Comparison of ENCODE assay signal across 8 mouse cellular contexts in the genomic region with DNA sequence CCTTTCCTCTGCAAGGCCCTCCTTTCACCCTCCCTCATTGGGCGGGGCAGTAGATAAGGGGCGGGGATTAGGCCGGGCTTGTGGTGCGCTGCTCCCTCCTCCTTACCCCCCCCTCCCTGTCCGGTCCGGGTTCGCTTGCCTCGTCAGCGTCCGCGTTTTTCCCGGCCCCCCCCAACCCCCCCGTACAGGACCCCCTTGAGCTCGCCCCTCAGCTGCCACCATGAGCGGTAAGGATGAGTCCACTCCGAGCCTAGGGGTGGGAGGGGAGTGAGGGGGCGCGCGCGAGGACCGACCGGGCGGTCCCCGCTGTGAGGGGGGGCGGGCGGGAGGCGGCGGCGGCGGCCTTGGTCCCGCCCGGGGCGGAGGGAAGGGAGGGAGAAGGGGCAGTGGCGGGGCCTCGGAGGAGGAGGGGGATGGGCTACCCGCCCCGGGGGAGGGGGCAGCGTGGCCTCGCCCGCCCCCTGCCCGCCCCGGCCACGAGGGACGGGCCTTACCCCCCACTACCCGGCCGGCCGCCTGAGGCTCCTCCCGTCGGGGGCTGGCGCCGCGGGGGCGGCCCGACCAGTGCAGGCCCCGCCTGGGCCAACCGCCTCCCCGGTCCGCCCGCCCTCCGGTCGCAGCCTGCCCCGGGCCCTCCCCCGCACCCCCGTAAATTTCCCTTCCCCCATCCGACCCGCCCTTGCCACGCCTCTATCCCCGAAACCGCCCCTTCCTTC. TPM values are rescaled to one million over a fixed set of nuclear protein-coding genes. Genes with fewer than 3 reads are reported as not detected.
A peak's percentile ranks its signal among the peaks of the same experiment; 100 is the strongest.
DNase-seq lines count a peak whose midpoint lies in the region; ATAC-seq lines count a peak whose summit lies in the region.

No protein-coding gene starts in this region.

- H3K4me2 ChIP-seq in embryonic facial prominence, embryonic 12.5 days (replicated peaks) = peak overlapping the region; percentile 46
- peak overlapping the region; percentile 33 for H3K4me2 ChIP-seq in kidney, embryonic 14.5 days (replicated peaks; ENCODE audit: low read depth, low read length)
- peak overlapping the region; percentile 61 for H3K4me2 ChIP-seq in liver, embryonic 11.5 days

- H3K27me3 ChIP-seq in embryonic facial prominence, embryonic 12.5 days = no peaks in the 10 kb centered on the region
- H3K27me3 ChIP-seq in kidney, embryonic 14.5 days (ENCODE audit: control insufficient read depth, insufficient read depth, low read length) = no peaks in the 10 kb centered on the region
- H3K27me3 ChIP-seq in liver, embryonic 11.5 days (replicated peaks; ENCODE audit: control insufficient read depth, insufficient read depth, low read length) = no peaks in the 10 kb centered on the region

- H3K9me3 ChIP-seq in embryonic facial prominence, embryonic 12.5 days = no peaks in the 10 kb centered on the region
- no peaks in the 10 kb centered on the region for H3K9me3 ChIP-seq in kidney, embryonic 14.5 days (ENCODE audit: control insufficient read depth, low read length)
- no peaks in the 10 kb centered on the region for H3K9me3 ChIP-seq in liver, embryonic 11.5 days (ENCODE audit: control insufficient read depth, low read length)

- peak overlapping the region; percentile 97 for H3K9ac ChIP-seq in embryonic facial prominence, embryonic 12.5 days
- H3K9ac ChIP-seq in kidney, embryonic 14.5 days (ENCODE audit: low read depth, low read length) = peak overlapping the region; percentile 90
- H3K9ac ChIP-seq in liver, embryonic 11.5 days (ENCODE audit: low read depth, low read length) = peak overlapping the region; percentile 93

- 1% methylated on average over 47 of the region's 69 CpGs for WGBS in embryonic facial prominence, embryonic 12.5 days
- 1% methylated on average over 30 of the region's 69 CpGs for WGBS in kidney, embryonic 14.5 days
- WGBS in liver, embryonic 11.5 days = 2% methylated on average over 29 of the region's 69 CpGs

- peaks cover 32% of the 10 kb centered on the region for H3K4me1 ChIP-seq in embryonic facial prominence, embryonic 12.5 days
- peaks cover 34% of the 10 kb centered on the region; the same call in 1 of the 2 replicates for H3K4me1 ChIP-seq in kidney, embryonic 14.5 days (ENCODE audit: control insufficient read depth, insufficient read depth, low read length)
- peaks cover 32% of the 10 kb centered on the region for H3K4me1 ChIP-seq in liver, embryonic 11.5 days (replicated peaks; ENCODE audit: control insufficient read depth, insufficient read depth, low read length)

- H3K27ac ChIP-seq in embryonic facial prominence, embryonic 12.5 days = peak overlapping the region; percentile 98
- peak overlapping the region; percentile 100 for H3K27ac ChIP-seq in kidney, embryonic 14.5 days (ENCODE audit: low read depth, low read length)
- H3K27ac ChIP-seq in liver, embryonic 11.5 days (ENCODE audit: low read depth, low read length) = peak overlapping the region; percentile 96

- peak overlapping the region; percentile 84 for H3K4me3 ChIP-seq in embryonic facial prominence, embryonic 12.5 days
- H3K4me3 ChIP-seq in kidney, embryonic 14.5 days (ENCODE audit: low read length) = peak overlapping the region; percentile 68
- peak overlapping the region; percentile 77 for H3K4me3 ChIP-seq in liver, embryonic 11.5 days (ENCODE audit: low read depth, low read length)

- no peak for ATAC-seq in embryonic facial prominence, embryonic 12.5 days (ENCODE audit: insufficient number of reproducible peaks, insufficient read depth, low FRiP score, low TSS enrichment)
- ATAC-seq in kidney, embryonic 14.5 days (ENCODE audit: low FRiP score, low TSS enrichment) = peak; percentile 44
- ATAC-seq in liver, embryonic 11.5 days (replicated peaks; ENCODE audit: low FRiP score) = peak; percentile 53

- peak; percentile 80 for DNase-seq in 3T3-L1 (ENCODE audit: low read depth, low spot score)
- DNase-seq in adrenal gland, postnatal 14 days = peak; percentile 92
- DNase-seq in heart, adult 8-10 months (ENCODE audit: low spot score) = peak; percentile 77
- DNase-seq in liver, embryonic 11.5 days (ENCODE audit: low spot score) = peak; percentile 85
- peak; percentile 78 for DNase-seq in naive thymus-derived CD4-positive, alpha-beta T cell, adult 2 months (ENCODE audit: low read depth)
- DNase-seq in testis, postnatal 10 days (ENCODE audit: low spot score) = peak; percentile 98

- H3K36me3 ChIP-seq in embryonic facial prominence, embryonic 12.5 days = peaks cover 34% of the 10 kb centered on the region
- peaks cover 36% of the 10 kb centered on the region for H3K36me3 ChIP-seq in kidney, embryonic 14.5 days (ENCODE audit: control insufficient read depth, insufficient read depth, low read length)
- peaks cover 30% of the 10 kb centered on the region for H3K36me3 ChIP-seq in liver, embryonic 11.5 days (ENCODE audit: control insufficient read depth, insufficient read depth, low read length)

RNA-seq across cellular contexts. Expression of a gene that starts 0.4 kb away (rescaled TPM):
- total RNA-seq in adrenal gland, postnatal 14 days (2021) = 72.6 and 73.7 TPM in 2 replicates
- 12.0 TPM in 2 replicates for polyA plus RNA-seq in embryonic facial prominence, embryonic 12.5 days (2016; fragmentation: Nextera tagmentation; extraction: Ambion mirVana)
- total RNA-seq in heart, adult 8-10 months (2022) = 10 to 100 TPM; 31.8 to 43.8 (median 38.7) TPM
- polyA plus RNA-seq in kidney, embryonic 14.5 days (2014; fragmentation: Nextera tagmentation; extraction: Ambion mirVana) = 16.5 and 16.8 TPM in 2 replicates
- polyA plus RNA-seq in liver, embryonic 11.5 days (2014; fragmentation: Nextera tagmentation; extraction: Ambion mirVana) = 9.7 and 10.6 TPM in 2 replicates

RNA-seq across cellular contexts. Expression of a gene that starts 38.8 kb away (rescaled TPM):
- total RNA-seq in adrenal gland, postnatal 14 days (2021) = 1.5 and 1.6 TPM in 2 replicates
- 0.13 and 0.60 TPM in 2 replicates for polyA plus RNA-seq in embryonic facial prominence, embryonic 12.5 days (2016; fragmentation: Nextera tagmentation; extraction: Ambion mirVana)
- under 1 TPM; 0.19 to 1.00 (median 0.63) TPM for total RNA-seq in heart, adult 8-10 months (2022)
- 0.51 and 0.95 TPM in 2 replicates for polyA plus RNA-seq in kidney, embryonic 14.5 days (2014; fragmentation: Nextera tagmentation; extraction: Ambion mirVana)
- polyA plus RNA-seq in liver, embryonic 11.5 days (2014; fragmentation: Nextera tagmentation; extraction: Ambion mirVana) = 1.1 and 1.6 TPM in 2 replicates

RNA-seq across cellular contexts. Expression of a gene that starts 39.4 kb away (rescaled TPM):
- not detected in 2 replicates for total RNA-seq in adrenal gland, postnatal 14 days (2021)
- 8.5 and 9.4 TPM in 2 replicates for polyA plus RNA-seq in embryonic facial prominence, embryonic 12.5 days (2016; fragmentation: Nextera tagmentation; extraction: Ambion mirVana)
- total RNA-seq in heart, adult 8-10 months (2022) = not detected
- 1.0 and 2.0 TPM in 2 replicates for polyA plus RNA-seq in kidney, embryonic 14.5 days (2014; fragmentation: Nextera tagmentation; extraction: Ambion mirVana)
- polyA plus RNA-seq in liver, embryonic 11.5 days (2014; fragmentation: Nextera tagmentation; extraction: Ambion mirVana) = 0.57 and 1.5 TPM in 2 replicates

RNA-seq across cellular contexts. Expression of a gene that starts 52.5 kb away (rescaled TPM):
- total RNA-seq in adrenal gland, postnatal 14 days (2021) = 75.6 and 89.5 TPM in 2 replicates
- polyA plus RNA-seq in embryonic facial prominence, embryonic 12.5 days (2016; fragmentation: Nextera tagmentation; extraction: Ambion mirVana) = 59.0 and 59.8 TPM in 2 replicates
- 10 to 100 TPM; 18.7 to 25.3 (median 22.0) TPM for total RNA-seq in heart, adult 8-10 months (2022)
- polyA plus RNA-seq in kidney, embryonic 14.5 days (2014; fragmentation: Nextera tagmentation; extraction: Ambion mirVana) = 87.7 and 92.6 TPM in 2 replicates
- 155 and 157 TPM in 2 replicates for polyA plus RNA-seq in liver, embryonic 11.5 days (2014; fragmentation: Nextera tagmentation; extraction: Ambion mirVana)

RNA-seq across cellular contexts. Expression of a gene that starts 55.8 kb away (rescaled TPM):
- total RNA-seq in adrenal gland, postnatal 14 days (2021) = 22.5 and 23.2 TPM in 2 replicates
- 78.4 and 89.3 TPM in 2 replicates for polyA plus RNA-seq in embryonic facial prominence, embryonic 12.5 days (2016; fragmentation: Nextera tagmentation; extraction: Ambion mirVana)
- 10 to 100 TPM in 3 of 4 experiments, 1 to 10 TPM in 1; 9.8 to 15.0 (median 12.5) TPM for total RNA-seq in heart, adult 8-10 months (2022)
- 73.3 and 84.7 TPM in 2 replicates for polyA plus RNA-seq in kidney, embryonic 14.5 days (2014; fragmentation: Nextera tagmentation; extraction: Ambion mirVana)
- 99.3 and 108 TPM in 2 replicates for polyA plus RNA-seq in liver, embryonic 11.5 days (2014; fragmentation: Nextera tagmentation; extraction: Ambion mirVana)
